Mouse (Mus musculus): ENCODE data around the gene Gmfb.

Gene Gmfb

GRCm38 (mm10) chr14:46803259-46803658, 18.8 kb downstream of the Gmfb start:
- no peak for DNase-seq (ENCODE audit: low read depth, low spot score)

GRCm38 (mm10) chr14:46800684-46801345, 21.2 kb downstream of the Gmfb start:
- DNase-seq (ENCODE audit: low read depth, low spot score) = no peak

GRCm38 (mm10) chr14:46794157-46794556, 27.9 kb downstream of the Gmfb start:
- DNase-seq (ENCODE audit: low read depth, low spot score) = no peak

GRCm38 (mm10) chr14:46790723-46791122, 31.3 kb downstream of the Gmfb start:
- DNase-seq (ENCODE audit: low read depth, low spot score) = no peak

GRCm38 (mm10) chr14:46790303-46790702, 31.7 kb downstream of the Gmfb start:
- no peak for DNase-seq (ENCODE audit: low read depth, low spot score)

- DNase-seq (ENCODE audit: low read depth, low spot score) = no peak
Observed at GRCm38 (mm10) chr14:46788505-46788901, 33.5 kb downstream of the Gmfb start.

GRCm38 (mm10) chr14:46787787-46788504, 34.1 kb downstream of the Gmfb start, which contains the start of gene Cnih1:
TSS of gene Cnih1 (minus strand) at chr14:46788411.
- DNase-seq (ENCODE audit: low read depth, low spot score) = peak; percentile 83

- no peak for DNase-seq (ENCODE audit: low read depth, low spot score)
Observed at GRCm38 (mm10) chr14:46787454-46787786, 34.6 kb downstream of the Gmfb start.

- DNase-seq (ENCODE audit: low read depth, low spot score) = no peak
Observed at GRCm38 (mm10) chr14:46785247-46785646, 36.8 kb downstream of the Gmfb start.

- no peak for DNase-seq (ENCODE audit: low read depth, low spot score)
Observed at GRCm38 (mm10) chr14:46783327-46783926, 38.6 kb downstream of the Gmfb start.

- no peak for DNase-seq (ENCODE audit: low read depth, low spot score)
Observed at GRCm38 (mm10) chr14:46782187-46782828, 39.7 kb downstream of the Gmfb start.

GRCm38 (mm10) chr14:46781086-46781485, 41.0 kb downstream of the Gmfb start:
- no peak for DNase-seq (ENCODE audit: low read depth, low spot score)

GRCm38 (mm10) chr14:46779217-46779616, 42.8 kb downstream of the Gmfb start:
- DNase-seq (ENCODE audit: low read depth, low spot score) = no peak

GRCm38 (mm10) chr14:46778756-46779155, 43.3 kb downstream of the Gmfb start:
- DNase-seq (ENCODE audit: low read depth, low spot score) = no peak

- DNase-seq (ENCODE audit: low read depth, low spot score) = no peak
Observed at GRCm38 (mm10) chr14:46770036-46770435, 52.0 kb downstream of the Gmfb start.

- no peak for DNase-seq (ENCODE audit: low read depth, low spot score)
Observed at GRCm38 (mm10) chr14:46767116-46767515, 54.9 kb downstream of the Gmfb start.

- no peak for DNase-seq (ENCODE audit: low read depth, low spot score)
Observed at GRCm38 (mm10) chr14:46761186-46761585, 60.9 kb downstream of the Gmfb start.

GRCm38 (mm10) chr14:46760355-46761029, 61.5 kb downstream of the Gmfb start, which contains the start of gene Cdkn3:
TSS of gene Cdkn3 (plus strand) at chr14:46760541.
- DNase-seq (ENCODE audit: low read depth, low spot score) = peak; percentile 81

GRCm38 (mm10) chr14:46759970-46760354, 62.1 kb downstream of the Gmfb start:
- no peak for DNase-seq (ENCODE audit: low read depth, low spot score)
